Mouse (Mus musculus) kidney, embryonic 14.5 days (tissue): Measurements from ENCODE around the gene Ddc. TPM values are rescaled to one million over a fixed set of nuclear protein-coding genes. Genes with fewer than 3 reads are reported as not detected.
A peak's percentile ranks its signal among the peaks of the same experiment; 100 is the strongest.

ENCODE experiments used
- ATAC-seq: fragments of 200-750 bp; cut with Nextera tagmentation; 2 replicates; pipeline ENCODE4 v1.8.0; 2017; ENCODE audit warnings: moderate number of reproducible peaks, mild to moderate bottlenecking, moderate TSS enrichment, moderate library complexity; ENCODE audit not compliant: low FRiP score, low TSS enrichment
- H3K27ac ChIP-seq: fragments of 300-500 bp; sonication (generic); 2 replicates; pipeline ENCODE4 v1.5.1; 2014; ENCODE audit warnings: low read depth, mild to moderate bottlenecking, low read length, moderate library complexity, mixed read lengths
- H3K27me3 ChIP-seq: fragments of 300-500 bp; sonication (generic); 2 replicates; pipeline ENCODE4 v1.6.1; 2014; ENCODE audit warnings: mild to moderate bottlenecking, low read length; ENCODE audit not compliant: control insufficient read depth, insufficient read depth
- H3K36me3 ChIP-seq: fragments of 300-500 bp; sonication (generic); 2 replicates; pipeline ENCODE4 v1.6.1; 2014; ENCODE audit warnings: low read length, mixed read lengths; ENCODE audit not compliant: control insufficient read depth, insufficient read depth
- H3K4me1 ChIP-seq: fragments of 300-500 bp; sonication (generic); 2 replicates; pipeline ENCODE4 v1.6.1; 2014; ENCODE audit warnings: low read length, mixed read lengths; ENCODE audit not compliant: control insufficient read depth, insufficient read depth
- H3K4me2 ChIP-seq: fragments of 300-500 bp; sonication (generic); replicated peaks from 2 replicates; pipeline ENCODE4 v1.6.1; 2014; ENCODE audit warnings: low read depth, mild to moderate bottlenecking, low read length
- H3K4me3 ChIP-seq: fragments of 300-500 bp; sonication (generic); 2 replicates; pipeline ENCODE4 v1.5.1; 2014; ENCODE audit warnings: mild to moderate bottlenecking, low read length
- H3K9ac ChIP-seq: fragments of 300-500 bp; sonication (generic); 2 replicates; pipeline ENCODE4 v1.6.1; 2014; ENCODE audit warnings: low read depth, mild to moderate bottlenecking, low read length, moderate library complexity
- H3K9me3 ChIP-seq: fragments of 300-500 bp; sonication (generic); 2 replicates; pipeline ENCODE4 v1.6.1; 2016; ENCODE audit warnings: low read length; ENCODE audit not compliant: control insufficient read depth
- WGBS: fragments of 180-500 bp; shearing (Covaris S2); extraction: QIAGEN DNeasy Blood & Tissue Kit; methylation state at CpG from one replicate; pipeline ENCODE4 v1.1.7; 2014; 5-methylcytosine and 5-hydroxymethylcytosine counted together
- polyA plus RNA-seq: library from polyadenylated mRNA; unstranded; fragments of >200 nt; fragmentation: Nextera tagmentation; extraction: Ambion mirVana; gene quantifications from 2 replicates; pipeline ENCODE4 v1.2.1, GENCODE M21; 2014

The Ddc gene
- polyA plus RNA-seq, 1 experiment from 2014 or later, result 8.4 TPM

GRCm38 (mm10) chr11:11835361-11835760 lies 62.6 kb downstream of the Ddc start:
- 59% methylated on average over 6 of the region's 6 CpGs for WGBS
- Histone ChIP-seq H3K9ac (no peak overlapping the region), H3K36me3 (no peaks in the 10 kb centered on the region), H3K9me3 (no peaks in the 10 kb centered on the region), H3K27me3 (no peaks in the 10 kb centered on the region), H3K4me3 (no peak overlapping the region), H3K27ac (no peak overlapping the region; the same call in 1 of the 2 replicates), H3K4me1 (peaks cover 47% of the 10 kb centered on the region), H3K4me2 (no peak overlapping the region)
- no peak for ATAC-seq

GRCm38 (mm10) chr11:11833100-11833499 lies 64.8 kb downstream of the Ddc start:
- Histone ChIP-seq H3K9ac (no peak overlapping the region), H3K27me3 (no peaks in the 10 kb centered on the region), H3K4me3 (no peak overlapping the region), H3K36me3 (no peaks in the 10 kb centered on the region), H3K4me2 (no peak overlapping the region), H3K9me3 (no peaks in the 10 kb centered on the region), H3K4me1 (peaks cover 67% of the 10 kb centered on the region), H3K27ac (peak overlapping the region; percentile 92)
- ATAC-seq, result no peak
- 15% methylated on average over 8 of the region's 8 CpGs for WGBS

DNA sequence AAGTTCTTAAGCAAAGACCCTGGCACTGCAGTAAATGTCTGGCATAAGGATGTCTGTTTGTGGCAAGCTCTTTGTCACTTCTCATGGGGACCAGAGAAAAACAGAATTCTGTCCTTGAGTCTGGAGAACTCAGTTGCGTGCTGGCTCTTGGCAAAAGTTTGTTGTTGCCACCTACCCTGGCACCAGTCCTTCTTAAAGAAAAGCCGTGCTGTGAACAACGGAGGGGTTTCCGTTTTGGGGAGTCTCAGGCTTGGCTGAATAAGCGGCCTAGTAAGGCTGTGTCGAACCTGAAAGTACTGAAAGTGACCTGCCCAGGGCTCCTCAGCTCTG lies 65.2 kb downstream of the Ddc start:
- H3K9ac ChIP-seq, result no peak overlapping the region
- H3K4me1 ChIP-seq, result peaks cover 69% of the 10 kb centered on the region
- H3K27me3 ChIP-seq, result no peaks in the 10 kb centered on the region
- no peaks in the 10 kb centered on the region for H3K36me3 ChIP-seq
- no peaks in the 10 kb centered on the region for H3K9me3 ChIP-seq
- 37% methylated on average over 6 of the region's 6 CpGs for WGBS
- H3K4me2 ChIP-seq, result no peak overlapping the region
- no peak for ATAC-seq
- H3K4me3 ChIP-seq, result no peak overlapping the region
- H3K27ac ChIP-seq, result peak overlapping the region; percentile 92

GRCm38 (mm10) chr11:11831940-11832754 lies 65.8 kb downstream of the Ddc start:
- Histone ChIP-seq H3K4me1 (peaks cover 65% of the 10 kb centered on the region), H3K4me2 (no peak overlapping the region), H3K9ac (peak overlapping the region; percentile 34; the same call in 1 of the 2 replicates), H3K9me3 (no peaks in the 10 kb centered on the region), H3K36me3 (no peaks in the 10 kb centered on the region), H3K27ac (peak overlapping the region; percentile 92), H3K27me3 (no peaks in the 10 kb centered on the region), H3K4me3 (no peak overlapping the region)
- WGBS, result 12% methylated on average over 6 of the region's 6 CpGs
- ATAC-seq, result peak; percentile 44

DNA sequence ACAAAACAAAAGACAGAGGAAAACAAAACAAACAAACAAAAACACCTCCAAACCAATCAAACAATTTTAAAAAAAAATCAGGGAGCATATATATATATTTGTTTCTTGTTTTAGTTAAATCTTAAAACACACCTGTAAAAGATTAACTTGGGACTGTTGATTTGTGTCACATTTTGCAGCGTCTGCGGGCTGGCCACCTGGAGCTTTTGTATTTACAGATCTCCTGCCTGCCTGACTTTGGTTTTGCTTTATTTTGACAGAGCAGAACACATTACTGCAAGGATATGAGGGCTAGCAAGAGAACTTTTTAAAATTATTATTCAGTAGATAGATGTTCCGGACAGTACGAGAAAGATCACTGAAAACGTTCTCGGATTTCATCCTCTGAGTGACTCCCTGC lies 66.4 kb downstream of the Ddc start:
- H3K36me3 ChIP-seq, result no peaks in the 10 kb centered on the region
- H3K4me2 ChIP-seq, result no peak overlapping the region
- H3K27ac ChIP-seq, result peak overlapping the region; percentile 92
- whole genome bisulfite sequencing, result 16% methylated on average over 6 of the region's 6 CpGs
- no peak for ATAC-seq
- peak overlapping the region; percentile 34; the same call in 1 of the 2 replicates for H3K9ac ChIP-seq
- H3K4me3 ChIP-seq, result no peak overlapping the region
- H3K27me3 ChIP-seq, result no peaks in the 10 kb centered on the region
- no peaks in the 10 kb centered on the region for H3K9me3 ChIP-seq
- H3K4me1 ChIP-seq, result peaks cover 59% of the 10 kb centered on the region

DNA sequence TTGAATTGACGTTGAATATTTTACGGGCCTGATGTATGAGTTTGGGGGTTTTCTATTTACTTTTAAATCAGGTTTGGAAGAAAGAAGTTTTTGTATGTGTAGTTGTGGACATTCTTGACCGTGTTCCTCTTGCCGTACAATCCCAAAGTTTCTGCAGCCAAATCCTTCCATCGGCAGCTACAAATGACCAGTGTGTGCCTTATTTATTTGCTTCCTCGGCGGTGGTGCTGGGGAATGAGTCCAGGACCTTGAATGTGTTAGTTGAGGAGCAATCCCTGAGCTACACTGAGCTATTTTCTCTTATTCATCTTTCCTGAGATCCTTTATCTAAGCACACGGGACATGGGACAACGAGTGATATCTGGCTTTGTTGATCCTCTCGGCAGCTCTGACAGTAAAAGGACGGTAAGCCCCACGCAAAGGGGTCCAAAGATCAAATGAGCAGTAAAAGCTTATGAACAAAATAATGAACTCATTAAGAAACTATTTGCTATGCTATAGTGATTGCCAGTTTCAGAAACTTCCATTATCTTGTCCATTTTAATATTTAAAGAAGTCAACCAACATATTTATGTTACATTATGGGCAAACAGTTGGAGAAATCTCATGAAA lies 67.0 kb downstream of the Ddc start:
- no peak for ATAC-seq
- 29% methylated on average over 12 of the region's 12 CpGs for WGBS
- no peaks in the 10 kb centered on the region for H3K9me3 ChIP-seq
- no peaks in the 10 kb centered on the region for H3K27me3 ChIP-seq
- peak overlapping the region; percentile 90; the same call in 1 of the 2 replicates for H3K27ac ChIP-seq
- no peak overlapping the region for H3K9ac ChIP-seq
- no peak overlapping the region for H3K4me3 ChIP-seq
- no peak overlapping the region for H3K4me2 ChIP-seq
- peaks cover 55% of the 10 kb centered on the region for H3K4me1 ChIP-seq
- no peaks in the 10 kb centered on the region for H3K36me3 ChIP-seq

DNA sequence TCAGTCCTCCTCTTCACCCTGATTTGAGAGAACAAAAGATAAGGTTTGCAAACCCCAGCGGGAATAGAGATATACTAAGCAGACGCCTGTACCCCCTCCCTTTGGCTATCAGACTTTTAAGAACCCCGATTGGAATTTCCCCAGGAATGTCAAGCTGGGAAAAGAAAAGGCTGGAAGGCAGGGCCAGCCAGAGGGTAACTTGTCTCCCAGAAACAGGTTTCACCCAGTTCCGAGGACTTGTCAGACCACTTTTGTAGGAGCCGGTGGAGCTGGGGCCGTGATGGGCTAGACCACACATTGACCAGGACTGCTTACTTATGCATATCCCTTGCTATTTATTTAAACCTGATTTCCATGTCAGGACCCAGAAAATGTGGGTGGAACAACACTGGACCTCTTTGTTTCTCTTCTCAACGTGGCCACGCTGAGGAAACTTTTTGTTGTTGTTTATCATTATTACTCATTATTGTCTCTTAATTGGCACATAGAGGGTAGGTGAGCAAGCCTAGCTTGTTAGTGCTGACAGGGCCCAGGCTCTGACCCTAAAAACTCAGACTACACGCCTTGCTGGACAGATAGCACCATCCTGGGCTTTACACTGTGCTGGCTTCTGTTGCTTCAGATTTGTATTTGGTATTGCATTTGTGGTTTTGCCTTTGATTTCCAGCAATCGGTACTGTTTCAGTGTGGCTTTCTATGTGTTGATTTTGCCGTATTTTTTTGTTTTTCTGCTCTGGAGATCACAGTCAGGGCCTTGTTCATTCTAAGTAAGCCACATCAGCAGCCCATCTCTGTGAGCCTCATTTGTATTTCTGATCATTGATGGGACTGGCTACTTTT lies 68.6 kb downstream of the Ddc start:
- peak; percentile 67 for ATAC-seq
- WGBS, result 36% methylated on average over 11 of the region's 11 CpGs
- Histone ChIP-seq H3K27me3 (no peaks in the 10 kb centered on the region), H3K4me1 (peaks cover 51% of the 10 kb centered on the region), H3K4me2 (peak overlapping the region; percentile 6; the same call in 1 of the 2 replicates), H3K9ac (peak overlapping the region; percentile 31; the same call in 1 of the 2 replicates), H3K9me3 (no peaks in the 10 kb centered on the region), H3K4me3 (no peak overlapping the region), H3K36me3 (no peaks in the 10 kb centered on the region), H3K27ac (peak overlapping the region; percentile 90)

- no peaks in the 10 kb centered on the region for H3K9me3 ChIP-seq
- H3K36me3 ChIP-seq, result no peaks in the 10 kb centered on the region
- 0 out of 2 replicates have a peak, but pooled peaks have one; percentile 24 for ATAC-seq
- no peaks in the 10 kb centered on the region for H3K27me3 ChIP-seq
- H3K9ac ChIP-seq, result peak overlapping the region; percentile 31; the same call in 1 of the 2 replicates
- peak overlapping the region; percentile 6; the same call in 1 of the 2 replicates for H3K4me2 ChIP-seq
- peak overlapping the region; percentile 90 for H3K27ac ChIP-seq
- WGBS, result 25% methylated on average over 6 of the region's 6 CpGs
- H3K4me1 ChIP-seq, result peaks cover 55% of the 10 kb centered on the region
- H3K4me3 ChIP-seq, result no peak overlapping the region
Measured at GRCm38 (mm10) chr11:11828761-11829160, 69.2 kb downstream of the Ddc start.
